Mouse (Mus musculus): Measurements from ENCODE around the gene Vmn2r92. TPM values are rescaled to one million over a fixed set of nuclear protein-coding genes. Genes with fewer than 3 reads are reported as not detected.
"Not testable (repeated sequence)": the region's sequence is repeated elsewhere in the genome, so short reads cannot be mapped to it uniquely, and the experiment has no call there.

Gene Vmn2r92
- polyA plus RNA-seq (2016; fragmentation: Nextera tagmentation; extraction: Ambion mirVana) = not detected in 2 replicates

DNA sequence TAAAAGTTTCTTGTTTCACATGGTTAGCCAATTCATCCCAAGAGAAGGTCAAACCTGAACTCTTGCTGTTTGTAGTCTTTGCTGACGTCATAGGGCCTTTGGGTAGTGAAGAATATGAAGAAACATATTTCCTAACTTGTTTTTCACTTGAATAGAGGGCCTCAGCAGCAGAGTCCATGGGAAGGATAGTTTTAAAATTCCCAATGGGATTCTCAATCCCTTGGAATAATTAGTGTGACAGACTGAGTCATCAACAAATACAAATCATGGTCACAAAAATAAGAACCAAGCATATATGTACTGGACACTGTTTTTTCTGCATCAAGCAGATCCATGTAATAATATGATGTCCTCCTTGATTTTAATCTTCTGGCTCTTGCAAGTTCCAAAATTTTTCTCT is at the start of gene Vmn2r92:
Gene Vmn2r92 (plus strand): TSS at position 301 of the 400 bp plus-strand sequence.
- not testable (repeated sequence) for H3K4me3 ChIP-seq; H3K9me3 ChIP-seq; H3K27ac ChIP-seq (replicated peaks); H3K27me3 ChIP-seq; ATAC-seq (ENCODE audit: low FRiP score, low read depth); H3K4me2 ChIP-seq (replicated peaks); H3K4me1 ChIP-seq; H3K36me3 ChIP-seq; H3K9ac ChIP-seq (replicated peaks)
- 78% methylated on average over 1 of the region's 1 CpGs for WGBS

GRCm38 (mm10) chr17:18102265-18102664 is 49.4 kb upstream of the Vmn2r92 start:
- not testable (repeated sequence) for H3K4me3 ChIP-seq; H3K4me1 ChIP-seq; H3K27me3 ChIP-seq; ATAC-seq (ENCODE audit: low FRiP score, low read depth); H3K9me3 ChIP-seq; H3K36me3 ChIP-seq; H3K4me2 ChIP-seq (replicated peaks); H3K9ac ChIP-seq (replicated peaks); H3K27ac ChIP-seq (replicated peaks)
- 83% methylated on average over 3 of the region's 3 CpGs for WGBS

- H3K27ac ChIP-seq (replicated peaks); H3K27me3 ChIP-seq; H3K4me2 ChIP-seq (replicated peaks); H3K9me3 ChIP-seq; H3K9ac ChIP-seq (replicated peaks); H3K4me1 ChIP-seq; H3K4me3 ChIP-seq; ATAC-seq (ENCODE audit: low FRiP score, low read depth); H3K36me3 ChIP-seq: not testable (repeated sequence)
- WGBS = 71% methylated on average over 2 of the region's 2 CpGs
These were observed 9.5 kb downstream of the Vmn2r92 start for GRCm38 (mm10) chr17:18161194-18161593.

- Histone ChIP-seq H3K4me3 (no peak overlapping the region), H3K4me1 (no peaks in the 10 kb centered on the region), H3K36me3 (no peaks in the 10 kb centered on the region), H3K9ac (replicated peaks) (no peak overlapping the region), H3K27ac (replicated peaks) (no peak overlapping the region), H3K27me3 (no peaks in the 10 kb centered on the region), H3K9me3 (no peaks in the 10 kb centered on the region), H3K4me2 (replicated peaks) (no peak overlapping the region)
- ATAC-seq (ENCODE audit: low FRiP score, low read depth) = no peak
- 87% methylated on average over 1 of the region's 1 CpGs for WGBS
These were observed 38.0 kb downstream of the Vmn2r92 start for GRCm38 (mm10) chr17:18189732-18190131.

DNA sequence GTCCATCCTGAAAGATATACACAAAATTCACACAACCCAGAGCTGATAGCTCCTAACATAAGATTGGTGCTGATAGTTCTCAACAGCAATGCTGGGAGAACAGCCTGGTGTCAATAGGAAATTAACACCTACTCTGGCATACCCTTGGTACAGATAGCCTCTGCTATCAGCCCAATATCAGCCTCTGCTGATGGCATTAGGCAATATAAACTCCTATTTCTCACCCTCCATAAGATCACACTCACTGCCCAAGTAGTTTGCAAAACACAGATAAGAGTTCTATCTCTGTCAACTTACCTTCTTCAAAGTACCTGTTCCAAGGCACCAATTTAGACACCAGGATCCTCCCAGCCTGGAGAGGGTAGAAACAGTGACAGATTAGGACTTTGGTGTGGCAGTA is 69.6 kb downstream of the Vmn2r92 start:
- Histone ChIP-seq H3K27me3 (no peaks in the 10 kb centered on the region), H3K9ac (replicated peaks) (no peak overlapping the region), H3K27ac (replicated peaks) (no peak overlapping the region), H3K4me3 (no peak overlapping the region), H3K9me3 (peaks cover 21% of the 10 kb centered on the region), H3K36me3 (no peaks in the 10 kb centered on the region), H3K4me2 (replicated peaks) (no peak overlapping the region), H3K4me1 (no peaks in the 10 kb centered on the region)
- ATAC-seq (ENCODE audit: low FRiP score, low read depth) = no peak

DNA sequence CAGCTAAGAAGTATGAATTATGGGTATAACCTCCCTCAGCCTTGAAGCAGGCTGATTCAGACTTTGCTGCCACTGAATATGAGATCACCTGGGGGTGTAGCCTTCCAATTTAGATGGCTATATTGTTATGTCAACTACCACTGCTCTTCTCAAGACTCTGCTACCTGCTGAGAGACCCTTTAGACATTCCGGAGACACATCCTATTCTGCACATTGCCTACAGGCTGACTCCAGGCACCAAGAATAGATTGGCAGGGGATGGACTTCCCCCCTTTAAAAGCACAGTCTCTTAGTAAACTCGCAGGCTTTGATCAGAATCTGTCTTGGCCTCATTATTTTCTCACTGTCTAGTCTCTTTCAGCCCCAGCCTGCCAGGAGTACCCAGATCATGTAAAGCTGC is 80.3 kb downstream of the Vmn2r92 start:
- 74% methylated on average over 2 of the region's 2 CpGs for WGBS
- H3K4me2 ChIP-seq (replicated peaks) = no peak overlapping the region
- no peaks in the 10 kb centered on the region for H3K36me3 ChIP-seq
- no peaks in the 10 kb centered on the region for H3K27me3 ChIP-seq
- H3K4me3 ChIP-seq = no peak overlapping the region
- H3K9me3 ChIP-seq = peaks cover 18% of the 10 kb centered on the region; the same call in 1 of the 2 replicates
- no peaks in the 10 kb centered on the region for H3K4me1 ChIP-seq
- no peak for ATAC-seq (ENCODE audit: low FRiP score, low read depth)
- H3K9ac ChIP-seq (replicated peaks) = no peak overlapping the region
- no peak overlapping the region for H3K27ac ChIP-seq (replicated peaks)

- Histone ChIP-seq H3K36me3 (no peaks in the 10 kb centered on the region), H3K27me3 (no peaks in the 10 kb centered on the region), H3K4me3 (no peak overlapping the region), H3K27ac (replicated peaks) (no peak overlapping the region), H3K9ac (replicated peaks) (no peak overlapping the region), H3K9me3 (peaks cover 22% of the 10 kb centered on the region; the same call in 1 of the 2 replicates), H3K4me2 (replicated peaks) (no peak overlapping the region), H3K4me1 (no peaks in the 10 kb centered on the region)
- ATAC-seq (ENCODE audit: low FRiP score, low read depth) = no peak
- 82% methylated on average over 14 of the region's 14 CpGs for WGBS
These were observed 85.2 kb downstream of the Vmn2r92 start for GRCm38 (mm10) chr17:18236931-18237330.

Other genes starting within 250 kb of the Vmn2r92 start
- gene Fpr-rs4, start 130.2 kb upstream of the Vmn2r92 start, polyA plus RNA-seq (2016; fragmentation: Nextera tagmentation; extraction: Ambion mirVana) = not detected in 2 replicates
- not detected in 2 replicates for gene Vmn2r124, start 102.5 kb upstream of the Vmn2r92 start, polyA plus RNA-seq (2016; fragmentation: Nextera tagmentation; extraction: Ambion mirVana)
- not detected in 2 replicates for gene Vmn2r91, start 66.9 kb upstream of the Vmn2r92 start, polyA plus RNA-seq (2016; fragmentation: Nextera tagmentation; extraction: Ambion mirVana)
- not detected in 2 replicates for gene Vmn2r94, start 125.9 kb downstream of the Vmn2r92 start, polyA plus RNA-seq (2016; fragmentation: Nextera tagmentation; extraction: Ambion mirVana)
- not detected in 2 replicates for gene Vmn2r93, start 146.2 kb downstream of the Vmn2r92 start, polyA plus RNA-seq (2016; fragmentation: Nextera tagmentation; extraction: Ambion mirVana)

Data from midbrain, embryonic 12.5 days (tissue).